In the genomic region with DNA sequence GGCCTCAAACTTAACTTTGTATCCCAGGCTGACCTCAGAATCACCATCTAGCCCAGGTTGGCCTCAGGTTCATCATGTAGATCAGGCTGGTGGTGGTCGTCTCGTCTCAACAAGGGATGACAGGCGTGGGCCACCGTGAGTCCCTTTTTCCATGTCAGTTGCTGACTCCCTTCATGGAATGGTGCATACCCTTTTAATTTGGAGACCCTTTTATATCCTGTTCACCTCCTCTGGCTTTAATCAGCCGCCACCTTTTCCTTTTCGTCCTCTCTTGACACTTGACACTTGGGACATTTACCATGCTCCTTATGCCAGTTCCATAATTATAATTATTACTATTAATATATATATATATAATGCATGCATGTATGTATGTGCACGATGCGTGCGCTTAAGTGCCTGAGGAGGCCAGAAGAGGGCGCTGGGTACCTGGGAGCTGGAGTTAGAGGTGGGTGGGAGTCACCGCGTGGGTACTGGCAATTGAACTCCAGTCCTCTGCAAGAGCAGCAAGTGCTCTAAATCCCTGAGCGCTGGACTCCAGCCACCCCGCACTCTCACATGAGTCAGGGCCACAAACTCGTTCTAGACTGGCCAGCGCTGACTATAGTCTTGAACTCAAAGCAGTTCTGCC, we compare ENCODE assay signal across 8 mouse cellular contexts. TPM values are rescaled to one million over a fixed set of nuclear protein-coding genes. Genes with fewer than 3 reads are reported as not detected.
DNase-seq lines count a peak whose midpoint lies in the region; ATAC-seq and TF ChIP-seq lines count a peak whose summit lies in the region.

No protein-coding gene starts in this region.

- DNase-seq in cerebellum, adult 2 months, result no peak
- no peak for DNase-seq in cerebellum, adult 9-11 months
- no peak for DNase-seq in testis, postnatal 14 days (ENCODE audit: low spot score)
- DNase-seq in intestine, embryonic 14.5 days (ENCODE audit: low spot score), result no peak
- DNase-seq in naive thymus-derived CD4-positive, alpha-beta T cell, adult 2 months (ENCODE audit: low read depth), result peak; percentile 29
- DNase-seq in frontal cortex, postnatal 14 days (ENCODE audit: low spot score in 2 of 2), result no peak
- no peak for DNase-seq in spleen, adult 12 weeks (ENCODE audit: low spot score)

- peak overlapping the region; percentile 89 for H3K9ac ChIP-seq in intestine, embryonic 14.5 days (ENCODE audit: low read length)

- H3K9me3 ChIP-seq in intestine, embryonic 14.5 days (ENCODE audit: control insufficient read depth, low read length), result peaks cover 4% of the 10 kb centered on the region; the same call in 1 of the 2 replicates

- WGBS in cerebellum, adult 2 months, result 69% methylated on average over 16 of the region's 16 CpGs
- 76% methylated on average over 16 of the region's 16 CpGs for WGBS in intestine, embryonic 14.5 days

- peaks cover 7% of the 10 kb centered on the region for H3K4me1 ChIP-seq in cerebellum, adult 2 months (ENCODE audit: control insufficient read depth, insufficient read depth, low read length)
- H3K4me1 ChIP-seq in testis, adult 2 months (ENCODE audit: control insufficient read depth, insufficient read depth, low read length), result peaks cover 12% of the 10 kb centered on the region
- no peaks in the 10 kb centered on the region; the same call in 1 of the 2 replicates for H3K4me1 ChIP-seq in intestine, embryonic 14.5 days (replicated peaks; ENCODE audit: control insufficient read depth, insufficient read depth, low read length)

- no peaks in the 10 kb centered on the region for H3K27me3 ChIP-seq in cerebellum, adult 2 months (ENCODE audit: control insufficient read depth, insufficient read depth, low read length)
- no peaks in the 10 kb centered on the region for H3K27me3 ChIP-seq in testis, adult 2 months (ENCODE audit: control insufficient read depth, insufficient read depth, low read length)
- H3K27me3 ChIP-seq in intestine, embryonic 14.5 days (replicated peaks; ENCODE audit: control insufficient read depth, insufficient read depth, low read length), result no peaks in the 10 kb centered on the region

- H3K4me2 ChIP-seq in intestine, embryonic 14.5 days (ENCODE audit: low read length), result peak overlapping the region; percentile 59

- peak overlapping the region; percentile 99 for H3K4me3 ChIP-seq in cerebellum, adult 2 months (replicated peaks; ENCODE audit: insufficient read depth, low read depth, low read length)
- H3K4me3 ChIP-seq in testis, adult 2 months (ENCODE audit: control insufficient read depth, low read depth, low read length), result peak overlapping the region; percentile 86
- H3K4me3 ChIP-seq in intestine, embryonic 14.5 days (ENCODE audit: low read depth, low read length), result peak overlapping the region; percentile 67

- no peaks in the 10 kb centered on the region for H3K36me3 ChIP-seq in testis, adult 2 months (ENCODE audit: control insufficient read depth, insufficient read depth, low read length)
- H3K36me3 ChIP-seq in intestine, embryonic 14.5 days (ENCODE audit: control insufficient read depth, insufficient read depth, low read length), result no peaks in the 10 kb centered on the region

- ATAC-seq in intestine, embryonic 14.5 days (replicated peaks; ENCODE audit: low FRiP score, low TSS enrichment, low read depth), result 0 out of 2 replicates have a peak, but pooled peaks have one; percentile 4

- TF ChIP-seq POLR2A in cerebellum, adult 2 months (IDR thresholded peaks at IDR 0.05; ENCODE audit: borderline replicate concordance, insufficient read depth, low read length), result no peak
- TF ChIP-seq POLR2A in testis, adult 2 months (IDR thresholded peaks at IDR 0.05; ENCODE audit: control insufficient read depth, low read depth, low read length), result no peak

- 0 out of 2 replicates have a peak overlapping the region, but pooled peaks have one; percentile 63 for H3K27ac ChIP-seq in cerebellum, adult 2 months (ENCODE audit: insufficient read depth, low read length)
- no peak overlapping the region for H3K27ac ChIP-seq in testis, adult 2 months (ENCODE audit: control insufficient read depth, insufficient read depth, low read depth, low read length)
- no peak overlapping the region for H3K27ac ChIP-seq in intestine, embryonic 14.5 days (ENCODE audit: low read depth)

- TF ChIP-seq CTCF in cerebellum, adult 2 months (IDR thresholded peaks at IDR 0.05; ENCODE audit: borderline replicate concordance, insufficient read depth, low read depth, low read length), result peak; percentile 17; the same call in 1 of the 2 replicates
- TF ChIP-seq CTCF in testis, adult 2 months (IDR thresholded peaks at IDR 0.05; ENCODE audit: control insufficient read depth, insufficient read depth, insufficient replicate concordance, low read depth, low read length), result peak; percentile 10; the same call in 1 of the 2 replicates

RNA-seq across cellular contexts. Expression of gene Tpst1, which starts 7.0 kb away (rescaled TPM):
- polyA plus RNA-seq in cerebellum, adult 2 months (2012; rRNA removed), result 36.3 and 41.6 TPM in 2 replicates
- 58.7 and 59.6 TPM in 2 replicates for polyA plus RNA-seq in testis, adult 2 months (2012; rRNA removed)
- 68.4 and 70.0 TPM in 2 replicates for polyA plus RNA-seq in intestine, embryonic 14.5 days (2014; fragmentation: Nextera tagmentation; extraction: Ambion mirVana)

RNA-seq across cellular contexts. Expression of gene Crcp, which starts 51.1 kb away (rescaled TPM):
- polyA plus RNA-seq in cerebellum, adult 2 months (2012; rRNA removed), result 34.9 and 38.9 TPM in 2 replicates
- polyA plus RNA-seq in testis, adult 2 months (2012; rRNA removed), result 56.0 and 56.5 TPM in 2 replicates
- polyA plus RNA-seq in intestine, embryonic 14.5 days (2014; fragmentation: Nextera tagmentation; extraction: Ambion mirVana), result 19.7 and 23.4 TPM in 2 replicates

RNA-seq across cellular contexts. Expression of gene Asl, which starts 51.1 kb away (rescaled TPM):
- 27.0 and 28.7 TPM in 2 replicates for polyA plus RNA-seq in cerebellum, adult 2 months (2012; rRNA removed)
- polyA plus RNA-seq in testis, adult 2 months (2012; rRNA removed), result 16.5 and 17.1 TPM in 2 replicates
- 44.6 and 55.7 TPM in 2 replicates for polyA plus RNA-seq in intestine, embryonic 14.5 days (2014; fragmentation: Nextera tagmentation; extraction: Ambion mirVana)
